In the genomic region with DNA sequence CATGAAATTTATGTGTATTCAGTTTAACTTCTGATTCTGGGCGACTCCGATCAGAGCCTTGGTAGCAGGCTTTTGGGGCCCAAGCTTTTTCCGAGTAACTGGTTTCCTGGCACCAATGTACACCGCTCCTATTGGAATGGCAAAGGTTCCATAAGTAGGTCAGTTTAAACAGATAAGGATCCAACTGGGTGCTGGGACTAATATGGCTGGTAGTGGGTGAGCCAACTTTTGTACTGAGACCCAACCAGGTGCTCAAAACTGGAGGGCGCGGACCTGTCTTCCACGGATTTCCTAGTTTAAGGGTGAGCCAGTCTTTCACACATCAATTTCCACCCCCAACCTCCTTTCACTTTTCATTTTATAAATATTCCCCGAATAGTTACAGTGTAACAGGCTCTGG, we compare ENCODE assay signal across 8 mouse cellular contexts. TPM values are rescaled to one million over a fixed set of nuclear protein-coding genes. Genes with fewer than 3 reads are reported as not detected.
DNase-seq lines count a peak whose midpoint lies in the region; ATAC-seq lines count a peak whose summit lies in the region.

No protein-coding gene starts in this region.

- H3K9ac ChIP-seq in kidney, embryonic 14.5 days (ENCODE audit: low read depth, low read length), result peak overlapping the region; percentile 91; the same call in 1 of the 2 replicates
- H3K9ac ChIP-seq in hindbrain, embryonic 14.5 days, result peak overlapping the region; percentile 86
- no peak overlapping the region; the same call in 1 of the 2 replicates for H3K9ac ChIP-seq in midbrain, embryonic 16.5 days (ENCODE audit: low read depth, low read length)

- peak overlapping the region; percentile 86 for H3K4me3 ChIP-seq in kidney, embryonic 14.5 days (ENCODE audit: low read length)
- peak overlapping the region; percentile 78 for H3K4me3 ChIP-seq in hindbrain, embryonic 14.5 days (replicated peaks; ENCODE audit: low read length)
- H3K4me3 ChIP-seq in midbrain, embryonic 16.5 days (ENCODE audit: low read depth, low read length), result peak overlapping the region; percentile 86

- no peak for ATAC-seq in kidney, embryonic 14.5 days (ENCODE audit: low FRiP score, low TSS enrichment)
- ATAC-seq in hindbrain, embryonic 14.5 days (ENCODE audit: low FRiP score), result no peak
- ATAC-seq in midbrain, embryonic 16.5 days, result no peak

- H3K4me2 ChIP-seq in kidney, embryonic 14.5 days (replicated peaks; ENCODE audit: low read depth, low read length), result peak overlapping the region; percentile 64
- H3K4me2 ChIP-seq in hindbrain, embryonic 14.5 days (replicated peaks), result peak overlapping the region; percentile 87
- peak overlapping the region; percentile 69 for H3K4me2 ChIP-seq in midbrain, embryonic 16.5 days (ENCODE audit: low read length)

- H3K27ac ChIP-seq in kidney, embryonic 14.5 days (ENCODE audit: low read depth, low read length), result no peak overlapping the region
- H3K27ac ChIP-seq in hindbrain, embryonic 14.5 days, result no peak overlapping the region
- H3K27ac ChIP-seq in midbrain, embryonic 16.5 days (ENCODE audit: low read length), result peak overlapping the region; percentile 89; the same call in 1 of the 2 replicates

- peaks cover 3% of the 10 kb centered on the region; the same call in 1 of the 2 replicates for H3K9me3 ChIP-seq in kidney, embryonic 14.5 days (ENCODE audit: control insufficient read depth, low read length)
- H3K9me3 ChIP-seq in hindbrain, embryonic 14.5 days (ENCODE audit: control insufficient read depth, low read length), result no peaks in the 10 kb centered on the region
- no peaks in the 10 kb centered on the region for H3K9me3 ChIP-seq in midbrain, embryonic 16.5 days (replicated peaks; ENCODE audit: control insufficient read depth, low read length, poor library complexity, severe bottlenecking)

- no peaks in the 10 kb centered on the region for H3K27me3 ChIP-seq in kidney, embryonic 14.5 days (ENCODE audit: control insufficient read depth, insufficient read depth, low read length)
- H3K27me3 ChIP-seq in hindbrain, embryonic 14.5 days (ENCODE audit: control insufficient read depth, insufficient read depth, low read length), result peaks cover 5% of the 10 kb centered on the region; the same call in 1 of the 2 replicates
- H3K27me3 ChIP-seq in midbrain, embryonic 16.5 days (ENCODE audit: control insufficient read depth, insufficient read depth, low read depth, low read length), result no peaks in the 10 kb centered on the region

- H3K4me1 ChIP-seq in kidney, embryonic 14.5 days (ENCODE audit: control insufficient read depth, insufficient read depth, low read length), result peaks cover 24% of the 10 kb centered on the region
- peaks cover 26% of the 10 kb centered on the region for H3K4me1 ChIP-seq in hindbrain, embryonic 14.5 days (replicated peaks; ENCODE audit: control insufficient read depth, insufficient read depth, low read length)
- H3K4me1 ChIP-seq in midbrain, embryonic 16.5 days (ENCODE audit: control insufficient read depth, insufficient read depth, low read length), result peaks cover 25% of the 10 kb centered on the region

- 69% methylated on average over 8 of the region's 8 CpGs for WGBS in kidney, embryonic 14.5 days
- WGBS in hindbrain, embryonic 14.5 days, result 75% methylated on average over 8 of the region's 8 CpGs
- 77% methylated on average over 8 of the region's 8 CpGs for WGBS in midbrain, embryonic 16.5 days

- no peak for DNase-seq in kidney, postnatal 4 days
- DNase-seq in cerebellum, adult 9-10 months, result peak; percentile 29
- DNase-seq in hindbrain, embryonic 14.5 days (ENCODE audit: low spot score), result no peak
- DNase-seq in adrenal gland, postnatal 10 days, result no peak
- DNase-seq in testis, postnatal 10 days (ENCODE audit: low spot score), result no peak
- DNase-seq in lung, postnatal 36 days, result no peak

- peaks cover 24% of the 10 kb centered on the region for H3K36me3 ChIP-seq in kidney, embryonic 14.5 days (ENCODE audit: control insufficient read depth, insufficient read depth, low read length)
- peaks cover 18% of the 10 kb centered on the region for H3K36me3 ChIP-seq in hindbrain, embryonic 14.5 days (replicated peaks; ENCODE audit: control insufficient read depth, insufficient read depth)
- peaks cover 15% of the 10 kb centered on the region for H3K36me3 ChIP-seq in midbrain, embryonic 16.5 days (ENCODE audit: control insufficient read depth, insufficient read depth, low read length)

RNA-seq across cellular contexts. Expression of a gene that starts 1.2 kb away (rescaled TPM):
- 493 and 617 TPM in 2 replicates for polyA plus RNA-seq in kidney, embryonic 14.5 days (2014; fragmentation: Nextera tagmentation; extraction: Ambion mirVana)
- 300 and 316 TPM in 2 replicates for polyA plus RNA-seq in hindbrain, embryonic 14.5 days (2014; fragmentation: Nextera tagmentation; extraction: Ambion mirVana)
- polyA plus RNA-seq in midbrain, embryonic 16.5 days (2015; fragmentation: Nextera tagmentation; extraction: Ambion mirVana), result 289 and 307 TPM in 2 replicates
- total RNA-seq in adrenal gland, postnatal 10 days (2021), result 100 to 1,000 TPM; 234 to 247 TPM

RNA-seq across cellular contexts. Expression of a gene that starts 38.9 kb away (rescaled TPM):
- polyA plus RNA-seq in kidney, embryonic 14.5 days (2014; fragmentation: Nextera tagmentation; extraction: Ambion mirVana), result 0.70 and 1.0 TPM in 2 replicates
- polyA plus RNA-seq in hindbrain, embryonic 14.5 days (2014; fragmentation: Nextera tagmentation; extraction: Ambion mirVana), result 0.07 and 0.21 TPM in 2 replicates
- polyA plus RNA-seq in midbrain, embryonic 16.5 days (2015; fragmentation: Nextera tagmentation; extraction: Ambion mirVana), result 0.11 TPM in 1 of 2 replicates, not detected in the other
- total RNA-seq in adrenal gland, postnatal 10 days (2021), result 1 to 10 TPM; 6.3 to 6.7 TPM

RNA-seq across cellular contexts. Expression of a gene that starts 53.9 kb away (rescaled TPM):
- polyA plus RNA-seq in kidney, embryonic 14.5 days (2014; fragmentation: Nextera tagmentation; extraction: Ambion mirVana), result not detected in 2 replicates
- polyA plus RNA-seq in hindbrain, embryonic 14.5 days (2014; fragmentation: Nextera tagmentation; extraction: Ambion mirVana), result not detected in 2 replicates
- polyA plus RNA-seq in midbrain, embryonic 16.5 days (2015; fragmentation: Nextera tagmentation; extraction: Ambion mirVana), result not detected in 2 replicates
- total RNA-seq in adrenal gland, postnatal 10 days (2021), result not detected
